Mouse (Mus musculus) fat pad, adult 2 months (tissue): Measurements from ENCODE around the gene Sacs.

Experiments
- DNase-seq: peaks from one replicate; pipeline ENCODE4 v3.0.0-alpha.2; 2011; ENCODE audit warnings: low read depth, low spot score; ENCODE audit errors: extremely low read depth

The Sacs gene

DNA sequence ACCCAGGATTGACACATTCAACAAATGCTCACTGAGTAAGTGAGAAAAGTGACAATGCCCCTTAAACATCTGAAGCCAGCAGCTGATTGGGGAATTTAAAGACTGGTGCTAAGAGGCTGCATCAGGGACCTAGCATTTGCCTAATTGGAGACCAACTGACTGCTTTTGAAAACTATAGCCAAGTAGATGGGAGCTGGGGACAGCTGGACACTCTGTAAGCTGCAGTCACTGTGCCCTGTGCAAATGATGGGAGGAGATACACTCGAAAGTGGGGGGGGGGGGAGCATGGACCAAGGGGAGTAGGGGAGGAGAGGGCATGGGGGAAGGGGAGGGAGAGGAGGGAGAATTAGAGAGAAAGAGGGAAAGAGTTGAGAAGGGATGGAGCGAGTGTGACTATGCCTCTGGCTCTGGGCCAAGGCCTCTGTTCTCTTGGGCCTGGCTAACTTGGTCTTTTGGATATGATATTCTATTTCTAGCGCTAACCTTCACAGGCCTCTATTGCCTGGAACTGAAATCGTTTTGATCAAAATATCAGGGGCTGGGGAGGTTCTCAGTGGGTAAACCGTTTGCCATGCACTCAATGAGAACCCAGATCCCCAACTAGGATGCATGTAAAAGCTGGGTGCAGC, 97.7 kb downstream of the Sacs start:
- DNase-seq = no peak

DNA sequence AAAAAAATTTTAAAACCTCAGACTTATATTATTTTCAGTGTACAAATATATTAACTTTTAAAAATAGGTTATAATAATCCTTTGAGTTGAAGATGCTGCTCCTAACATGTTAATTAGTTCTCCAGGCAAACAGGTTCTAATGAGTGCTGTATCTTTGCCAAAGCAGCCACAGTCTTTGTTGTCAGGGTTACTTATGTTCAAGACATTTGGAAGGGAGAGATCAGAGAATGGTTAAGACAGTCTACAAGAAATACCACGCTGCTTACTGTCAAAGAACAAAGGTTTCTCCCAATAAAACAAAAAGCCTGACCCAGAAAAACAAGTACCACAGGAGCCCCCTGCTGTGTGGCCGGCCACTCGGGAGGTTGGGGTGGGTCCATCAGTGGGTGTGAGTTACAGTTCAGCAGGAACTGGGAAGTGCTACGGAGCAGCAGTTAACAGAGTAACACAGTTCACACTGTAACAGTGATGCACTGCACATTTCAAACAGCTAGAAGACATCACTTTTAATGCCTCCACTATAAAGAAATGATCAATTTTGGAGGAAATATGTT, 98.9 kb downstream of the Sacs start:
- DNase-seq = no peak

- DNase-seq = no peak
Observed at GRCm38 (mm10) chr14:61238751-61239150, 100.5 kb downstream of the Sacs start.

DNA sequence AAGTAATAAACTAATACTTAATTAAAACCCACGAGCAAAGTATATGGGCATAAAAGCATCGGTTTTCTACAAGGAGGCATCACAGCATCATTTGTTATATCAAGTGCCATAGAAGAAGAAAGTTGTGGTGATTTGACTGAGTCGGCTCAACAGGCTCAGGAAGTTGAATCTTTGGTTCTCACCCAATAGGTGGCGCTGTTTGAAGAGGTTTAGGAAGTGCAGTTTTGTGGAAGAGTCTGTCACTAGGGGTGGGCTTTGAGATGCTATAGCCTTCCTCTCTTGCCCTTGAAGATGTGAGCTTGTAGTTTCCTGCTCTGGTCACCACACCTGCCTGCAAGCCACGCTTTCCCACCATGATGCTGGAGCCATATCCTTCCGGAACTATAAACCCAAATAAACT, 104.4 kb downstream of the Sacs start:
- no peak for DNase-seq

DNA sequence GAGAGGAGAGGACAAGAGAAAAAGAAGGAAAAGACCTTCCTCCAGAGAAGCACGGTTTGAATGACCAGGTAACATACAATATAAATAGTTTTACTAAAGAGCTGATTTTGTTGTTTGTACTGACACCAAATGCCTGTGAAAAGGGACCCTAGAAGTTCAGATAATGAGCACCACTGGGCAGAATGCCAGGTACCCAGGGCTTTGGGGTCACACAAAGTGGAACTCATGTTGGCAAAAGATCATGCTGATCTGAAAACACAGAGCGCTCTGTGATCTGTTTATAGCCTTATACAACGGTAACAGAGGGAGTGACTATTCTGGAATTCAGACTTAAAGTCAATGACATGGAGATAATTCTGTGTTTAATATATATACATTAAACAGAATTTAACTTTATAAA, 108.2 kb downstream of the Sacs start:
- no peak for DNase-seq

- no peak for DNase-seq
Observed at GRCm38 (mm10) chr14:61252596-61253388, 114.5 kb downstream of the Sacs start.

GRCm38 (mm10) chr14:61258352-61258751, 120.1 kb downstream of the Sacs start, which contains the start of gene Sgcg:
TSS of gene Sgcg (minus strand) at chr14:61258490.
- no peak for DNase-seq

DNA sequence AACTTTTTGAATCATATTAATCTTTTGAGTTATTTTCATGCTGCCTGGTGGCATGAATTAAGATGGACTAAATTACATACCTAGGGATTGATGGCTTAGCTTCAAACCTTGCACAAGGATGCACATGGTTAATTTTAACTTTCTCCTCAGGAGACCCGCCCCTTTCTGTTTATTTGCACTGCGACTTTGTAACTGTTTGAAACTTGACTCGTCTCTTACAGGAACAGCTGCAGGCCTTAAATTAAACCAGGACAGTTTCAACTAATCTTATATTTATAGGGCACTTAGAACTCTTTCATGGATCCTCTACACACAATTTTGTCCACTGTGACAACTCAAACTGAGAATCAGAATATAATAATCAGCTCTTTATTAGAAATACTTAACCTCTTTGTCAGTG, 120.8 kb downstream of the Sacs start:
- no peak for DNase-seq

- no peak for DNase-seq
Observed at GRCm38 (mm10) chr14:61267908-61268475, 129.7 kb downstream of the Sacs start.

DNA sequence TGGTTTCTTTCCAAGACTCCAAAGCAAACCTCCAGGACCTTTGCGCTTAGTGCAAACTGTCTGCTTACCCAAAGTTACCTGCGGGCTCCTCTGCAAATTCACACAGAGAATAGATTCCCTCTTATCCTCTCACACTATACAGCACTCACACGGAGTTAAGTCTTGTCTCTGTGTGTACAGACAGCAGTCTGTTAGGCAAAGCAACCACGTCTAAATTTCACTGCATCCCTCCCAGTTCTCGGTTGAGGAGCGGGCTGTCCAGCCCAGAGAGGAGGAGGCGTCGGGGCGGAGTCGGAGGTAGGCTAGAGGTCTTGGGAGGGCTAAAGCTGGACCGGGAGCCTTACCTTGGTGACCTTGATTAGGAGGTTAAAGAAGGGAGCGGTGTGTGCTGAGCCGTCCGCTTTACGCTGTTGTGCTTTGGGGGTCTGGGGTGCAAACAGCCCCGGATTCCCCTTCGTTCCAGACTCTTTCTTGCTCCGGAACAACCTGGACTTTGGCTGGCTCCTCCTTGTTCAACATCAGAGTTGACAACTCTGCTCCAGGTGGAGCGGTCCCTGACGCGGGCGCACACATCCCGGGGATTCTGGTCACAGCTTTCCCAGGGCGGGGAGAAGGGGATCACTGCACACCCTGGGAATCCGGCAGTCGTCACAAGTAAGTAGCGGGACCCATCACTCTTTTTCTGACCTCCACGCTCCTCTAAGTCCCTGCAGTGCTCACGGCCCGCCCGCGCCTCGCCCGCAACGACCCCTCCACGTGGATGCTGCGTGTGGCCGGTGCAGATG, 136.3 kb downstream of the Sacs start:
- DNase-seq = no peak

DNA sequence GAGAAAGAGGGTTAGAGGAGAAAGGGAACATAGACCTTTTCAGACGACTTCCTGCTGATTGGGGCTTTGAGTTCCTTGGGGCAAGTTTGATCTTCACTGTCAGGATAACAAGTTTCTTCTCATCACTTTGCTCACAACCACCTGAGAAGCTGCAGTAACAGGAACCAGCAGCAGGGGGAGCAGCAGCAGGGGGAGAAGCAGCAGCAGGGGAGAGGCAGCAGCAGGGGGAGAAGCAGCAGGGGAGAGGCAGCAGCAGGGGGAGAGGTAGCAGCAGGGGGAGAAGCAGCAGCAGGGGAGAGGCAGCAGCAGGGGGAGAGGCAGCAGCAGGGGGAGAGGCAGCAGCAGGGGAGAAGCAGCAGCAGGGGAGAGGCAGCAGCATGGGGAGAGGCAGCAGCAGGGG, 139.0 kb downstream of the Sacs start:
- no peak for DNase-seq

DNA sequence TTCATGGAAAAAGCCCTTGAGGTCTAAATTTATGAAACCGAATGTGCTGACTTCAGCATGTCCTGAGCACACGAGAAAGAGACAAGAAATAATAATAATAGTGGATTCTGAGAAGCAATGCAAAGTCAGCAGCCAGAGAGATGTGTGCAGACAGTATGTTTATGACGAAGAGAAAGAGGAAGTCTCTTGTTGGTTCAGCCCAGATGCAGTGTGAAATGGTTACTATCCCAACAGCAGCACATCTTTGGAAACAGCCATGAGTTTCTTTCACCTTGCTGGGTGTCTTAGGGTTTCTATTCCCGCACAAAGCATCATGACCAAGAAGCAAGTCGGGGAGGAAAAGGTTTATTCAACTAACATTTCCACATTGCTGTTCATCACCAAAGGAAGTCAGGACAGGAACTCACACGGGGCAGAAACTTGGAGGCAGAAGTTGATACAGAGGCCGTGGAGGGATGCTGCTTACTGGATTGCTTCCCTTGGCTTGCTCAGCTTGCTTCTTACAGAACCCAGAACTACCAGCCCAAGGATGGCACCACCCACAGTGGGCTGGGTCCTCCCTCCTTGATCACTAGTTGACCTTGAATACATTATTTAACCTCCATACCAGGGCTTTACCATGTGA, 140.5 kb downstream of the Sacs start:
- DNase-seq = no peak

DNA sequence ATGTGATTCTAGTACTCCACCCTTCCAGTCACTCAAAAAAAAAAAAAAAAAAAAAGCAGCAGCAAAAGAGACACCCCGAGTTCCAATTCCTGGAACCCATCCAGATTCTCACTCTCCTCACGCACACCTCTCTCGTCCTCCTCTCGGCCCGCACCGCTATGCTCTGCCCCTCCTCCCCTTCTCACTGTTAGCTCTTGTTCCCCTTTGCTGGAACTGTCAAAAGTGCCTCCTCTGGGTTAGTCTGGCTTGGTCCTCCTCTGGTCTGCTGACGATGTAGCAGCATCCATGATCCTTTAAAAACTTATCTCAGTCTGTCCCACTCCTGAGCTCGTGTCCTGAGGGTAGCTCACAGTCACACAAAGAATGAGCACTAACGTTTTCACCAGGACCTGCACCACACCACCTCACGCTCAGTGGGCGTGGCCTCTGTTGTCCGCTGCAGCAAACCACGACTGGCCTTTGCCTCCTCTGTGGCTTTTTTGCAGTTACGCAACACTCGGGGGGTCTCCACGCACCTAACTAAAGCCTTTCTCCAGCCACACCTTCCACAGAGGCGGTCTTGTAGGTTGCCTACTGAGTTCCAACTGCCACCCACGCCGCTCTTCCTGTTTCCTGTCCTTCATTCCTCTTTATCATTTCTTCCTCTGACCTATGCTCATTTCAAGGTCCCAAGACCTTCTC, 150.5 kb downstream of the Sacs start:
- no peak for DNase-seq
